Mouse (Mus musculus): ENCODE measurements around the gene Zmiz1.

DNA sequence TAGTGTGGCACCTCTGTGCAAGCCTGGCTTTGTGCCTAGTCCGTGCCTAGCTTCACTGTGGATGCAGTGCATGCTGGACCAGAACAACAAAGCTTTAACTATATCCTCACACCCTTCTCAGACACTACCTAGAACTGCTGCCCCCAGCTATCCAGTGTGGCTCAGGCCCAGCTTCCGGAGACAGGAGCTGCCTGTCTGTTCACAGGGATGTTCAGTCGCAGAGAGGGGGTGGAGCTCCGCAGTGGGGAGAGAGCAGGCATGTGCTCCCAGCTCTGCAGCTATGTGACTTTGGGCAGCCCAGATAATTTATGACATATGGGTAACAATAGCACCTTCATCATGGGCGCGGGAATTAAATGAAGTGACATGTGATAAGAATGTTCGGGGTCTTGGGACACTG lies 52.0 kb downstream of the Zmiz1 start:
- TF ChIP-seq CTCF (IDR thresholded peaks at IDR 0.05; ENCODE audit: low read depth, low read length) = no peak
- TF ChIP-seq GATA1 (IDR thresholded peaks at IDR 0.05; ENCODE audit: borderline replicate concordance, low read length) = no peak
- no peak for TF ChIP-seq GATA2 (IDR thresholded peaks at IDR 0.05; ENCODE audit: borderline replicate concordance, low read depth, low read length)
- no peak for TF ChIP-seq TAL1 (conservative IDR thresholded peaks at IDR 0.05; ENCODE audit: low read depth, low read length)
- no peak for TF ChIP-seq POLR2AphosphoS5 (IDR thresholded peaks at IDR 0.05; ENCODE audit: insufficient replicate concordance, low read depth, low read length)

Measured in G1E (cell line).